Mouse (Mus musculus) limb, embryonic 11.5 days (tissue): ENCODE data around the gene Tmem151b. TPM values are rescaled to one million over a fixed set of nuclear protein-coding genes. Genes with fewer than 3 reads are reported as not detected.

Experiments
- ATAC-seq: fragments of 200-750 bp; cut with Nextera tagmentation; 2 replicates; pipeline ENCODE4 v1.8.0; 2017; ENCODE audit warnings: low read depth; ENCODE audit not compliant: insufficient number of reproducible peaks, low FRiP score, low TSS enrichment
- DNase-seq: peaks from one replicate; pipeline ENCODE4 v3.0.0-alpha.2; 2015; ENCODE audit warnings: low spot score
- H3K27ac ChIP-seq: fragments of 300-500 bp; sonication (generic); replicated peaks from 2 replicates; pipeline ENCODE4 v1.5.1; 2014; ENCODE audit warnings: low read depth, mild to moderate bottlenecking, low read length
- H3K27me3 ChIP-seq: fragments of 300-500 bp; sonication (generic); 2 replicates; pipeline ENCODE4 v1.6.1; 2014; ENCODE audit warnings: mild to moderate bottlenecking, low read length, mixed read lengths; ENCODE audit not compliant: control insufficient read depth, insufficient read depth
- H3K36me3 ChIP-seq: fragments of 300-500 bp; sonication (generic); 2 replicates; pipeline ENCODE4 v1.6.1; 2014; ENCODE audit warnings: mild to moderate bottlenecking, low read length, moderate library complexity, mixed read lengths; ENCODE audit not compliant: control insufficient read depth, insufficient read depth
- H3K4me1 ChIP-seq: fragments of 300-500 bp; sonication (generic); 2 replicates; pipeline ENCODE4 v1.6.1; 2014; ENCODE audit warnings: low read length, mixed read lengths; ENCODE audit not compliant: control insufficient read depth, insufficient read depth
- H3K4me2 ChIP-seq: fragments of 300-500 bp; sonication (generic); 2 replicates; pipeline ENCODE4 v1.6.1; 2014; ENCODE audit warnings: low read depth, mild to moderate bottlenecking, moderate library complexity; ENCODE audit not compliant: severe bottlenecking
- H3K4me3 ChIP-seq: fragments of 300-500 bp; sonication (generic); 2 replicates; pipeline ENCODE4 v1.5.1; 2014; ENCODE audit warnings: low read depth, low read length
- H3K9ac ChIP-seq: fragments of 300-500 bp; sonication (generic); 2 replicates; pipeline ENCODE4 v1.6.1; 2014; ENCODE audit warnings: mild to moderate bottlenecking, low read length
- H3K9me3 ChIP-seq: fragments of 300-500 bp; sonication (generic); 2 replicates; pipeline ENCODE4 v1.6.1; 2016; ENCODE audit warnings: low read length; ENCODE audit not compliant: control insufficient read depth
- WGBS: fragments of 180-500 bp; shearing (Covaris S2); extraction: QIAGEN DNeasy Blood & Tissue Kit; methylation state at CpG from one replicate; pipeline ENCODE4 v1.1.7; 2014; 5-methylcytosine and 5-hydroxymethylcytosine counted together
- polyA plus RNA-seq: library from polyadenylated mRNA; unstranded; fragments of >200 nt; fragmentation: Nextera tagmentation; extraction: Ambion mirVana; gene quantifications from 2 replicates; pipeline ENCODE4 v1.2.1, GENCODE M21; 2014

The Tmem151b gene
- polyA plus RNA-seq, 1 experiment from 2014 or later = 5.2 TPM

DNA sequence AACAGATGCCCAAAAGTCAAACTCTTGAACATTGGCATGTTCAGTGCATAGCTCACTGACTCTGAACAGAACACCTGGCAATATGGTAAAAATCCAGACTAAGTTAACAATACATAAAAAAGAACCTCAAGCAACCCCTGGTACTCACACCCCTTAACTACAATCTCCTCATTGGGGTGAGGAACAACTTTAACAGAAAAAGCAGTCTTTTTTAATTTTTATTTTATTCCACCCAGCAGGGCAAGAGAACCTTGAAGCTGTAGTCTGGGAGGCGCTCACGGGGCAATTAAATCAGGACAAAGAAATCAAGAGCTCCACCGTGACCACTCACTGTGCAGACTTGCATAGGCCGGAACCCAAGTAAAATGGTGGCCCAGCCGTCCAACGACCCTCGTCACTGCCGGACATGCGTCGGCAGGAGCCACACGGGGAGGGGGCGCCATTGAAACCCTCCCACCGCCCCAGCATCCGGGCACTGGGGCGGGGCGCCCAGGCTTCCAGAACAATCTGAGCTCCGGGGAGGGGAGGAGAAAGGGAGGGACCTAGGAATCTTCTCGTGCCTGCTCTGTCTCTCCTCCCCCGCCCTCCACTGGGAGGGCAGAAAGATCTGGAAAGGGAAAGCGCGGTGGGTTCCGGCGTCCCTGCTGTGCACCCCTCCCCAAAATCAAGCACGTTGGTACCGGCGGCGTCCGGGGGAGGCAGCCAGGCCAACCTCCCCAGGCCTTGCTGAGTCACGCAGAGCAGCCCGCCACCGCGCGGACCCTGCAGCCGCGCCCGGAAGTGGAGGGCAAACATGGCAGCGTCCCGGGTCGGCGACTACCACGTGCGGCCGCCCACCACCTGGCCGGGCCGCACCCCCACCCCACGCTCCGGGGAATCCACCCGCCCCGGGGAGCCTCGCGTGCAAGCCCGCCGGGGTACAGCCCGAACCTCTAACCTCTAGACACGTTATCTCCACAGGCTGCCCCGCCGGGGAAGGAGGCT lies 22.9 kb upstream of the Tmem151b start:
- peak; percentile 89 for DNase-seq

DNA sequence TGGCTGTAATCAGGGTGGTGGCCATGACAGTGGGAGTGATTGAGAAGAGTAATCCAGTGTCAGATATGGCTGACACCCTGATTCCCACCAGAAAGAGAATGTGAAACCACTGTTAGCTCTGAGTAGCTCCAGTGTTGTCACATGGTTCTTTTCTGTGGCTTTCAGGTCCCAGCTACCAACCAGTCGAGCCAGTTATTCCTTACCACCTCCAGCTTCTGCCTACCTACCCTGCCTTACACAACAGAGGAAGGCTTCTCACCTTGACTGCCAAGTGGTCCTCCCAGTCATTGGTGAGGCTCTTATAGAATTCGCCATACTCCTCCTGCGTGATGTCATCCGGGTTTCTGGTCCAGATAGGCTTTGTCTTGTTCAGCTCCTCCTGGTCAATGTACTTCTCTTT lies 20.5 kb upstream of the Tmem151b start:
- Histone ChIP-seq H3K36me3 (peaks cover 46% of the 10 kb centered on the region), H3K9ac (no peak overlapping the region), H3K9me3 (no peaks in the 10 kb centered on the region), H3K4me3 (no peak overlapping the region), H3K27ac (no peak overlapping the region), H3K27me3 (no peaks in the 10 kb centered on the region), H3K4me1 (peaks cover 19% of the 10 kb centered on the region), H3K4me2 (no peak overlapping the region)
- ATAC-seq (no peak), DNase-seq (no peak)
- 84% methylated on average over 4 of the region's 4 CpGs for WGBS

More for the DNA sequence above, 22.9 kb upstream of the Tmem151b start:
- WGBS = under 1% methylated on average over 55 of the region's 57 CpGs
- Histone ChIP-seq H3K9ac (peak overlapping the region; percentile 99), H3K4me1 (peaks cover 12% of the 10 kb centered on the region; the same call in 1 of the 2 replicates), H3K4me3 (peak overlapping the region; percentile 100), H3K36me3 (peaks cover 39% of the 10 kb centered on the region), H3K9me3 (no peaks in the 10 kb centered on the region), H3K27me3 (no peaks in the 10 kb centered on the region), H3K27ac (peak overlapping the region; percentile 94), H3K4me2 (peak overlapping the region; percentile 91)
- ATAC-seq = peak; percentile 56

DNA sequence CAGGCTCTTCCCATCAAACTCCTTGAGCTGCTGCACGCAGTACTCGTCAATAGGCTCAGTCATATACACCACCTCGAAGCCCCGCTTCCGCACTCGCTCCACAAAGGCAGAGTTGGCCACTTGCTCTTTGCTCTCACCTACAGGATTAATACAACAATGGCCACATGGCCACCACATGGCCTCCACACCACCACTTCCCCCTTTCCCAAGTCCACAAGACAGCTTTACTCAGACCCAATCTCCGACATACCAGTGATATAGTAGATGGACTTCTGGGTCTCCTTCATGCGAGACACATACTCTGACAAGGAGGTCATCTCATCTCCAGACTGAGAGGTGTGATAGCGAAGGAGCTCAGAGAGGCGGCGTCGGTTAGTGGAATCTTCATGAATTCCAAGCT lies 19.5 kb upstream of the Tmem151b start:
- Histone ChIP-seq H3K27me3 (no peaks in the 10 kb centered on the region), H3K9ac (no peak overlapping the region), H3K4me1 (peaks cover 19% of the 10 kb centered on the region), H3K4me3 (0 out of 2 replicates have a peak overlapping the region, but pooled peaks have one; percentile 1), H3K27ac (no peak overlapping the region), H3K9me3 (no peaks in the 10 kb centered on the region), H3K36me3 (peaks cover 46% of the 10 kb centered on the region), H3K4me2 (no peak overlapping the region)
- WGBS = 88% methylated on average over 12 of the region's 12 CpGs
- ATAC-seq (no peak), DNase-seq (no peak)

DNA sequence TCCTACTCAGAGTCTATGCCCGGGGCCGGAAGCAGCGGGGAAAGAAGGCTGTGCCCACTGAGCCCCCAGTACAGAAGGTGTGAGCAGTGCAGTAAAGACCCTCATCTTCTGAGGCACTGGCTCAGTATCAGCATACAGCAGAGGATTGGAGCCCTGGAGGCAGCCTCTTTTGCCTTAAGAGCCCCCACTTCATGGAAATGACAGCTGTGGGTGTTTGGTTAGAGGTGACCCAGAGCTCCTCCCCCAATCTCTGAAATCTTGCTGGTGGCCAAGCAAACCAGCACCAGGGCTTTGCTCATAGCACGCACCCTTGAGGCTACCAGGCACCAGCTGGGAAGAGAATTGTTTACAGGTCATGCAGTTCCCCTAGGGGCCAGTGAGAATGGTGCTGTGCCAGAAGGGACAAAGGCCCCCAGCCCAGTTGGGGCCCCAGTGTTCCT lies 17.7 kb upstream of the Tmem151b start:
- Histone ChIP-seq H3K4me3 (no peak overlapping the region), H3K9me3 (no peaks in the 10 kb centered on the region), H3K27me3 (no peaks in the 10 kb centered on the region), H3K9ac (no peak overlapping the region), H3K27ac (no peak overlapping the region; the same call in 1 of the 2 replicates), H3K4me2 (no peak overlapping the region), H3K4me1 (peaks cover 19% of the 10 kb centered on the region), H3K36me3 (peaks cover 46% of the 10 kb centered on the region)
- ATAC-seq = no peak
- WGBS = 18% methylated on average over 4 of the region's 4 CpGs
- DNase-seq = no peak

DNA sequence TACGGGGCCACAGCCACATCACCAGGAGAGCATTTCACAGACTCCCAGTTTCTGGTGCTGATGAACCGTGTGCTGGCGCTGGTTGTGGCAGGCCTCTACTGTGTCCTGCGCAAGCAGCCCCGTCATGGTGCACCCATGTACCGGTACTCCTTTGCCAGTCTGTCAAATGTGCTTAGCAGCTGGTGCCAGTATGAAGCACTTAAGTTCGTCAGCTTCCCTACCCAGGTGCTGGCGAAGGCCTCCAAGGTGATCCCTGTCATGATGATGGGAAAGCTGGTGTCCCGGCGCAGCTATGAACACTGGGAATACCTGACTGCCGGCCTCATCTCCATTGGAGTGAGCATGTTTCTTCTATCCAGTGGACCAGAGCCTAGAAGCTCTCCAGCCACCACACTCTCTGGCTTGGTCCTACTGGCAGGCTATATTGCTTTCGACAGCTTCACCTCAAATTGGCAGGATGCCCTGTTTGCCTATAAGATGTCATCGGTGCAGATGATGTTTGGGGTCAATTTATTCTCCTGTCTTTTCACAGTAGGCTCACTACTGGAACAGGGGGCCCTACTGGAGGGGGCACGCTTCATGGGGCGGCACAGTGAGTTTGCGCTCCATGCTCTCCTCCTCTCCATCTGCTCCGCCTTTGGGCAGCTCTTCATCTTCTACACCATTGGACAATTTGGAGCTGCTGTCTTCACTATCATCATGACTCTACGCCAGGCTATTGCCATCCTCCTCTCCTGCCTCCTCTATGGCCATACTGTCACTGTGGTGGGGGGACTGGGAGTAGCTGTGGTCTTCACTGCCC lies 17.1 kb upstream of the Tmem151b start:
- Histone ChIP-seq H3K4me3 (0 out of 2 replicates have a peak overlapping the region, but pooled peaks have one; percentile 5), H3K9ac (no peak overlapping the region), H3K27me3 (no peaks in the 10 kb centered on the region), H3K4me2 (no peak overlapping the region), H3K27ac (no peak overlapping the region; the same call in 1 of the 2 replicates), H3K36me3 (peaks cover 44% of the 10 kb centered on the region), H3K4me1 (peaks cover 17% of the 10 kb centered on the region), H3K9me3 (no peaks in the 10 kb centered on the region)
- WGBS = 77% methylated on average over 18 of the region's 18 CpGs
- no peak for ATAC-seq
- DNase-seq = no peak

DNA sequence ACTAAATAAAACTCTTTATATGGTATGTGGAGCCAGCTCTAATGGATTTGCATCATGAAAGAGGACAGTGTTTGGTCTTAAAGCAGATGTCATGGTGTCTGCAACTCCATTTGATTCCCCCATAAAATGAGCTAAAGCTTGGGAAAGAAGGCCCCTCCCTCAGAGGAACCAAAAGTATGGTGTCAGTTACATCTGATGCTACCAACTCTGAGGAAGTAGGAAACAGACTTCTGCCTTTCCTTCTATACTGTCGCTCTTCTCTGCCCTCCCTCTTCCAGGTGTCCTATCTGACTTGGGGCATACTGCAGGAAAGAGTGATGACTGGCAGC lies 16.5 kb upstream of the Tmem151b start:
- no peak overlapping the region for H3K27ac ChIP-seq
- ATAC-seq (no peak), DNase-seq (no peak)
- no peaks in the 10 kb centered on the region for H3K27me3 ChIP-seq
- no peaks in the 10 kb centered on the region for H3K9me3 ChIP-seq
- peaks cover 16% of the 10 kb centered on the region for H3K4me1 ChIP-seq
- H3K9ac ChIP-seq = no peak overlapping the region
- H3K4me3 ChIP-seq = no peak overlapping the region
- no peak overlapping the region for H3K4me2 ChIP-seq
- WGBS = 79% methylated on average over 1 of the region's 1 CpGs
- peaks cover 38% of the 10 kb centered on the region for H3K36me3 ChIP-seq

DNA sequence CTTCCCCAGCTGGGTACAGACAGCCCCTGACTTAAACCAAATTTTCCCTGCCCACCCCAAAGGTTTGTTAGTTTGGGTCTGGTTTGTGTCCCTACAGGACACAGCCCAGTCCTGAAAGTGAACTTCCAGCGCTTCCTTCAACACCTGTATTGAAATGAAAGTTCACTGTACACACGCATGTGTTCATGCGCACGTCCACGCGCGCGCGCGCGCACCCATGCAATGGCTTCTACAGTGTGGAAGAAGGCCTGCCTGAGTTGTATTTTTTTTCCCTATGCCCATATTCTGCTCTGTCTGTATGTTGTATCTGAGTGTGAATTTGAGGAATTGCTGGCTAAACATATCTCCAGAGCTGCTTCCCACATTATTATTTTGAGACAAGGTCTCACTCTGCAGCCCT lies 15.6 kb upstream of the Tmem151b start:
- no peak for ATAC-seq
- Histone ChIP-seq H3K4me1 (peaks cover 12% of the 10 kb centered on the region), H3K27ac (peak overlapping the region; percentile 68; the same call in 1 of the 2 replicates), H3K9me3 (no peaks in the 10 kb centered on the region), H3K9ac (peak overlapping the region; percentile 82), H3K4me2 (peak overlapping the region; percentile 93), H3K27me3 (no peaks in the 10 kb centered on the region), H3K4me3 (peak overlapping the region; percentile 85), H3K36me3 (peaks cover 29% of the 10 kb centered on the region)
- 95% methylated on average over 11 of the region's 11 CpGs for WGBS
- no peak for DNase-seq

DNA sequence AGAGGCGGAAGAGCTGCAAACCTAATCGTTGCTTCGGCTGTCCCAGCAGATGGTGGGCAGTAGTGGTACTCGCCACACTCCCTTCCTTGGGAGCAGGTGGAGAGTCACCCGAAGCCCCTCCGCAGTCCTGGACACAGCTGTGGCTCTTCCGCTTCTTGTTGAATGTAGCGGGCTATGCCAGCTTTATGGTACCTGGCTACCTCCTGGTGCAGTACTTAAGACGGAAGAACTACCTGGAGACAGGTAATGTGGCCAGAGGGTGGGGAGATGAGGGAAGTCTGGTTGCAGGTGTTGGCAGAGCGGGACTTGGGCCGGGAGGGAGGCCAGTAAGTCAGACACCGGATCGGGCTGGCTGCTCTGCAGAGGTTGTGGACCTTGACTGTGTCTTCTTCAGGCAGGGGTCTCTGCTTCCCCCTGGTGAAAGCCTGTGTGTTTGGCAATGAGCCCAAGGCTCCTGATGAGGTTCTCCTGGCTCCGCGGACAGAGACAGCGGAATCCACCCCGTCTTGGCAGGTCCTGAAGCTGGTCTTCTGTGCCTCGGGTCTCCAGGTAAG lies 15.1 kb upstream of the Tmem151b start:
- no peak for ATAC-seq
- Histone ChIP-seq H3K4me2 (peak overlapping the region; percentile 93), H3K4me3 (peak overlapping the region; percentile 85), H3K27ac (peak overlapping the region; percentile 68; the same call in 1 of the 2 replicates), H3K27me3 (no peaks in the 10 kb centered on the region), H3K9me3 (no peaks in the 10 kb centered on the region), H3K36me3 (peaks cover 24% of the 10 kb centered on the region), H3K4me1 (peaks cover 12% of the 10 kb centered on the region), H3K9ac (peak overlapping the region; percentile 82)
- WGBS = 13% methylated on average over 18 of the region's 18 CpGs
- DNase-seq = no peak
